7 mouse cellular contexts compared by ENCODE assay signal in genomic region chr10:18545813-18546235, GRCm38 (mm10). TPM values are rescaled to one million over a fixed set of nuclear protein-coding genes. Genes with fewer than 3 reads are reported as not detected.
A peak's percentile ranks its signal among the peaks of the same experiment; 100 is the strongest.
DNase-seq lines count a peak whose midpoint lies in the region; ATAC-seq lines count a peak whose summit lies in the region.

Gene Hebp2 (minus strand): TSS chr10:18546076.

- no peaks in the 10 kb centered on the region for H3K36me3 ChIP-seq in limb, embryonic 15.5 days
- no peaks in the 10 kb centered on the region for H3K36me3 ChIP-seq in midbrain, embryonic 14.5 days (ENCODE audit: control insufficient read depth, insufficient read depth, low read length)
- no peaks in the 10 kb centered on the region for H3K36me3 ChIP-seq in splenic B cell, adult 2 months (ENCODE audit: control insufficient read depth, insufficient read depth, low read length, poor library complexity, severe bottlenecking)

- H3K27ac ChIP-seq in limb, embryonic 15.5 days = peak within 1 kb of the TSS; percentile 74
- no peak within 1 kb of the TSS for H3K27ac ChIP-seq in midbrain, embryonic 14.5 days (replicated peaks; ENCODE audit: low read depth, low read length)

- H3K9me3 ChIP-seq in limb, embryonic 15.5 days = no peaks in the 10 kb centered on the region
- H3K9me3 ChIP-seq in midbrain, embryonic 14.5 days (ENCODE audit: control insufficient read depth, low read length) = no peaks in the 10 kb centered on the region

- ATAC-seq in limb, embryonic 15.5 days (ENCODE audit: insufficient number of reproducible peaks, low FRiP score, low TSS enrichment, low read depth) = peak; percentile 75; the same call in 1 of the 2 replicates
- ATAC-seq in midbrain, embryonic 14.5 days (ENCODE audit: low FRiP score, low TSS enrichment) = peak; percentile 88

- H3K9ac ChIP-seq in limb, embryonic 15.5 days = peak within 1 kb of the TSS; percentile 50
- peak within 1 kb of the TSS; percentile 74 for H3K9ac ChIP-seq in midbrain, embryonic 14.5 days (replicated peaks; ENCODE audit: low read length)

- WGBS in limb, embryonic 15.5 days = 1% methylated on average over 22 of the region's 22 CpGs
- WGBS in midbrain, embryonic 14.5 days = under 1% methylated on average over 22 of the region's 22 CpGs

- peak; percentile 76 for DNase-seq in adrenal gland, postnatal 25 days
- peak; percentile 63 to 79 for DNase-seq in cerebellum, postnatal 4 days (ENCODE audit: low spot score in 2 of 2)
- peak; percentile 74 for DNase-seq in gastrocnemius, postnatal 10 days
- peak; percentile 7 for DNase-seq in induced T-regulatory cell, adult 2 months (ENCODE audit: low read depth)
- DNase-seq in midbrain, embryonic 14.5 days = peak; percentile 88
- DNase-seq in splenic B cell, adult 2 months (ENCODE audit: low read depth, low spot score) = peak; percentile 17

- peak within 1 kb of the TSS; percentile 82 for H3K4me2 ChIP-seq in limb, embryonic 15.5 days
- peak within 1 kb of the TSS; percentile 88 for H3K4me2 ChIP-seq in midbrain, embryonic 14.5 days (ENCODE audit: low read length)

- no peaks in the 10 kb centered on the region for H3K27me3 ChIP-seq in limb, embryonic 15.5 days
- no peaks in the 10 kb centered on the region for H3K27me3 ChIP-seq in midbrain, embryonic 14.5 days (ENCODE audit: control insufficient read depth, insufficient read depth, low read length)
- no peaks in the 10 kb centered on the region for H3K27me3 ChIP-seq in splenic B cell, adult 2 months (ENCODE audit: control insufficient read depth, insufficient read depth, low read length, poor library complexity, severe bottlenecking)

- H3K4me1 ChIP-seq in limb, embryonic 15.5 days = peaks cover 17% of the 10 kb centered on the region
- peaks cover 4% of the 10 kb centered on the region; the same call in 1 of the 2 replicates for H3K4me1 ChIP-seq in midbrain, embryonic 14.5 days (ENCODE audit: control insufficient read depth, insufficient read depth, low read length)

- peak within 1 kb of the TSS; percentile 61 for H3K4me3 ChIP-seq in limb, embryonic 15.5 days
- H3K4me3 ChIP-seq in midbrain, embryonic 14.5 days (replicated peaks; ENCODE audit: low read depth, low read length) = peak within 1 kb of the TSS; percentile 61

RNA-seq across cellular contexts. Expression of gene Hebp2, which starts in this region (rescaled TPM):
- total RNA-seq in adrenal gland, postnatal 25 days (2021) = 2.6 and 4.5 TPM in 2 replicates
- 1 to 10 TPM; 1.7 to 2.6 TPM for total RNA-seq in gastrocnemius, postnatal 10 days (2021)
- polyA plus RNA-seq in limb, embryonic 15.5 days (2015; fragmentation: Nextera tagmentation; extraction: Ambion mirVana) = 55.9 and 61.4 TPM in 2 replicates
- 8.2 and 9.4 TPM in 2 replicates for polyA plus RNA-seq in midbrain, embryonic 14.5 days (2014; fragmentation: Nextera tagmentation; extraction: Ambion mirVana)

Comparison
In these comparisons a context has a peak if more than half of its experiments do, and no peak if none do; other contexts are left out.
1. DNase-seq: peak in every context shown above with its lines; median percentile 88 in midbrain, embryonic 14.5 days; 76 in adrenal gland, postnatal 25 days; 74 in gastrocnemius, postnatal 10 days; 71 in cerebellum, postnatal 4 days; 17 in splenic B cell, adult 2 months; 7 in induced T-regulatory cell, adult 2 months.